Mouse (Mus musculus): ENCODE measurements around the gene Clcn7. TPM values are rescaled to one million over a fixed set of nuclear protein-coding genes. Genes with fewer than 3 reads are reported as not detected.

Gene Clcn7
- 10 to 100 TPM; 25.5 to 27.5 TPM for total RNA-seq (2021)

- intact Hi-C loops (cut with DNase I), result loop anchor here (5.0 kb wide), 1 partner anchor 139 kb away; the partner anchor contains the start of gene Ube2i
- peak; percentile 88 for DNase-seq (ENCODE audit: low spot score)
Measured at GRCm38 (mm10) chr17:25133275-25133698, at the start of gene Clcn7. Gene Clcn7, plus strand, starts transcription at chr17:25133391.

- intact Hi-C loops (cut with DNase I), result no loop called here
Measured at GRCm38 (mm10) chr17:25083444-25083931, 49.7 kb upstream of the Clcn7 start, which contains the start of gene Tmem204. Gene Tmem204, minus strand, starts transcription at chr17:25083591.

GRCm38 (mm10) chr17:25084835-25085385 lies 48.3 kb upstream of the Clcn7 start:
- intact Hi-C loops (cut with DNase I), result no loop called here

More at GRCm38 (mm10) chr17:25083444-25083931, 49.7 kb upstream of the Clcn7 start, which contains the start of gene Tmem204:
- DNase-seq (ENCODE audit: low spot score), result peak; percentile 83

GRCm38 (mm10) chr17:25086724-25087123 lies 46.5 kb upstream of the Clcn7 start:
- intact Hi-C loops (cut with DNase I), result no loop called here
- DNase-seq (ENCODE audit: low spot score), result no peak

More at GRCm38 (mm10) chr17:25084835-25085385, 48.3 kb upstream of the Clcn7 start:
- no peak for DNase-seq (ENCODE audit: low spot score)

GRCm38 (mm10) chr17:25089158-25089557 lies 44.0 kb upstream of the Clcn7 start:
- intact Hi-C loops (cut with DNase I), result no loop called here
- no peak for DNase-seq (ENCODE audit: low spot score)

- intact Hi-C loops (cut with DNase I), result no loop called here
Measured at GRCm38 (mm10) chr17:25090450-25090849, 42.7 kb upstream of the Clcn7 start.

GRCm38 (mm10) chr17:25096221-25096620 lies 37.0 kb upstream of the Clcn7 start:
- intact Hi-C loops (cut with DNase I), result no loop called here
- no peak for DNase-seq (ENCODE audit: low spot score)

More at GRCm38 (mm10) chr17:25090450-25090849, 42.7 kb upstream of the Clcn7 start:
- no peak for DNase-seq (ENCODE audit: low spot score)

GRCm38 (mm10) chr17:25100052-25100451 lies 33.1 kb upstream of the Clcn7 start:
- intact Hi-C loops (cut with DNase I), result no loop called here
- DNase-seq (ENCODE audit: low spot score), result no peak

- intact Hi-C loops (cut with DNase I), result no loop called here
- DNase-seq (ENCODE audit: low spot score), result no peak
Measured at GRCm38 (mm10) chr17:25101338-25101737, 31.9 kb upstream of the Clcn7 start.

- intact Hi-C loops (cut with DNase I), result no loop called here
- DNase-seq (ENCODE audit: low spot score), result no peak
Measured at GRCm38 (mm10) chr17:25107786-25108185, 25.4 kb upstream of the Clcn7 start.

GRCm38 (mm10) chr17:25109578-25109977 lies 23.6 kb upstream of the Clcn7 start:
- no peak for DNase-seq (ENCODE audit: low spot score)
- intact Hi-C loops (cut with DNase I), result no loop called here

- no peak for DNase-seq (ENCODE audit: low spot score)
- intact Hi-C loops (cut with DNase I), result no loop called here
Measured at GRCm38 (mm10) chr17:25110590-25110989, 22.6 kb upstream of the Clcn7 start.

- intact Hi-C loops (cut with DNase I), result no loop called here
- no peak for DNase-seq (ENCODE audit: low spot score)
Measured at GRCm38 (mm10) chr17:25111220-25111619, 22.0 kb upstream of the Clcn7 start.

GRCm38 (mm10) chr17:25111739-25112422 lies 21.3 kb upstream of the Clcn7 start:
- DNase-seq (ENCODE audit: low spot score), result no peak
- intact Hi-C loops (cut with DNase I), result no loop called here

- DNase-seq (ENCODE audit: low spot score), result no peak
- intact Hi-C loops (cut with DNase I), result no loop called here
Measured at GRCm38 (mm10) chr17:25112423-25112810, 20.8 kb upstream of the Clcn7 start.

GRCm38 (mm10) chr17:25114908-25115645 lies 18.1 kb upstream of the Clcn7 start:
- intact Hi-C loops (cut with DNase I), result no loop called here
- no peak for DNase-seq (ENCODE audit: low spot score)

- peak; percentile 85 for DNase-seq (ENCODE audit: low spot score)
- intact Hi-C loops (cut with DNase I), result loop anchor here (1.0 to 2.0 kb wide), 2 partner anchors 15 to 68 kb away; partner anchors contain the start of gene BC003965
Measured at GRCm38 (mm10) chr17:25115664-25116432, 17.3 kb upstream of the Clcn7 start, which contains the start of gene Telo2. Gene Telo2, minus strand, starts transcription at chr17:25115967.

GRCm38 (mm10) chr17:25117263-25117662 lies 15.9 kb upstream of the Clcn7 start:
- DNase-seq (ENCODE audit: low spot score), result no peak
- intact Hi-C loops (cut with DNase I), result loop anchor here (2.0 kb wide), 1 partner anchor 14 kb away; no protein-coding TSS in a partner anchor

GRCm38 (mm10) chr17:25120406-25120805 lies 12.8 kb upstream of the Clcn7 start, which contains the start of gene Ptx4:
Gene Ptx4, plus strand, starts transcription at chr17:25120760.
- no peak for DNase-seq (ENCODE audit: low spot score)
- intact Hi-C loops (cut with DNase I), result loop anchor here (10.0 kb wide), 1 partner anchor 376 kb away; no protein-coding TSS in a partner anchor
